Mouse (Mus musculus) heart, adult 11 months (tissue): Measurements from ENCODE around the gene Cd320.
"Not testable (repeated sequence)": the region's sequence is repeated elsewhere in the genome, so short reads cannot be mapped to it uniquely, and the experiment has no call there.

Experiments
- DNase-seq: peaks from one replicate; pipeline ENCODE4 v3.0.0; 2022

Gene Cd320

GRCm38 (mm10) chr17:33842966-33843795, at the start of gene Cd320:
Cd320 (plus strand) TSS chr17:33843091.
- peak; percentile 99 for DNase-seq

- peak; percentile 91 for DNase-seq
Measured at GRCm38 (mm10) chr17:33798306-33798705, 44.6 kb upstream of the Cd320 start.

- no peak for DNase-seq
Measured at GRCm38 (mm10) chr17:33799277-33799676, 43.6 kb upstream of the Cd320 start.

- no peak for DNase-seq
Measured at GRCm38 (mm10) chr17:33802221-33802620, 40.7 kb upstream of the Cd320 start.

GRCm38 (mm10) chr17:33804205-33804604, 38.7 kb upstream of the Cd320 start:
- DNase-seq = peak; percentile 83

- peak; percentile 77 for DNase-seq
Measured at GRCm38 (mm10) chr17:33804745-33805144, 38.1 kb upstream of the Cd320 start.

- DNase-seq = peak; percentile 69
Measured at GRCm38 (mm10) chr17:33807181-33807888, 35.6 kb upstream of the Cd320 start.

GRCm38 (mm10) chr17:33808192-33808591, 34.7 kb upstream of the Cd320 start:
- DNase-seq = peak; percentile 87

- DNase-seq = peak; percentile 100
Measured at GRCm38 (mm10) chr17:33810334-33811141, 32.4 kb upstream of the Cd320 start, which contains the start of gene Kank3. Kank3 (plus strand) TSS chr17:33810519.

GRCm38 (mm10) chr17:33811142-33811516, 31.8 kb upstream of the Cd320 start:
- DNase-seq = no peak

GRCm38 (mm10) chr17:33812475-33812874, 30.4 kb upstream of the Cd320 start:
- DNase-seq = peak; percentile 97

- peak; percentile 99 for DNase-seq
Measured at GRCm38 (mm10) chr17:33812990-33813389, 29.9 kb upstream of the Cd320 start.

GRCm38 (mm10) chr17:33815399-33815798, 27.5 kb upstream of the Cd320 start:
- no peak for DNase-seq

- peak; percentile 93 for DNase-seq
Measured at GRCm38 (mm10) chr17:33816612-33817011, 26.3 kb upstream of the Cd320 start.

GRCm38 (mm10) chr17:33817184-33817968, 25.5 kb upstream of the Cd320 start:
- peak; percentile 100 for DNase-seq

GRCm38 (mm10) chr17:33817969-33818643, 24.8 kb upstream of the Cd320 start:
- DNase-seq = no peak

GRCm38 (mm10) chr17:33822436-33822959, 20.4 kb upstream of the Cd320 start:
- DNase-seq = no peak

- DNase-seq = peak; percentile 91
Measured at GRCm38 (mm10) chr17:33823171-33823570, 19.7 kb upstream of the Cd320 start.

GRCm38 (mm10) chr17:33824084-33824996, 18.6 kb upstream of the Cd320 start, which contains the start of the genes Rps28 and Ndufa7:
Rps28 (minus strand) TSS chr17:33824562.
Ndufa7 (plus strand) TSS chr17:33824572.
- DNase-seq = peak; percentile 99

GRCm38 (mm10) chr17:33824997-33825330, 17.9 kb upstream of the Cd320 start:
- DNase-seq = not testable (repeated sequence)
